Mouse (Mus musculus) stomach, postnatal 0 days (tissue): Measurements from ENCODE around the gene Cpne5. TPM values are rescaled to one million over a fixed set of nuclear protein-coding genes. Genes with fewer than 3 reads are reported as not detected.
"Not testable (repeated sequence)": the region's sequence is repeated elsewhere in the genome, so short reads cannot be mapped to it uniquely, and the experiment has no call there.

Experiments used
- ATAC-seq: fragments of 200-750 bp; cut with Nextera tagmentation; 2 replicates; pipeline ENCODE4 v1.8.0; 2017; ENCODE audit not compliant: low FRiP score, low TSS enrichment
- DNase-seq: peaks from one replicate; pipeline ENCODE4 v3.0.0-alpha.2; 2016; ENCODE audit warnings: low spot score
- H3K27ac ChIP-seq: fragments of 300-500 bp; sonication (generic); replicated peaks from 2 replicates; pipeline ENCODE4 v1.5.1; 2014; ENCODE audit warnings: mild to moderate bottlenecking, control low read depth
- H3K27me3 ChIP-seq: fragments of 300-500 bp; sonication (generic); 2 replicates; pipeline ENCODE4 v1.6.1; 2014; ENCODE audit warnings: low read length; ENCODE audit not compliant: control insufficient read depth, insufficient read depth
- H3K36me3 ChIP-seq: fragments of 300-500 bp; sonication (generic); 2 replicates; pipeline ENCODE4 v1.6.1; 2014; ENCODE audit warnings: low read length, mixed read lengths; ENCODE audit not compliant: control insufficient read depth, insufficient read depth
- H3K4me1 ChIP-seq: fragments of 300-500 bp; sonication (generic); replicated peaks from 2 replicates; pipeline ENCODE4 v1.6.1; 2014; ENCODE audit warnings: antibody characterized with exemption; ENCODE audit not compliant: control insufficient read depth, insufficient read depth
- H3K4me2 ChIP-seq: fragments of 300-500 bp; sonication (generic); replicated peaks from 2 replicates; pipeline ENCODE4 v1.6.1; 2014; ENCODE audit warnings: low read depth, mild to moderate bottlenecking, control low read depth, moderate library complexity
- H3K4me3 ChIP-seq: fragments of 300-500 bp; sonication (generic); 2 replicates; pipeline ENCODE4 v1.5.1; 2014; ENCODE audit warnings: low read depth, low read length, control low read depth
- H3K9ac ChIP-seq: fragments of 300-500 bp; sonication (generic); 2 replicates; pipeline ENCODE4 v1.6.1; 2014; ENCODE audit warnings: mild to moderate bottlenecking, low read length, control low read depth, mixed read lengths
- H3K9me3 ChIP-seq: fragments of 300-500 bp; sonication (generic); 2 replicates; pipeline ENCODE4 v1.6.1; 2016; ENCODE audit warnings: low read length; ENCODE audit not compliant: control insufficient read depth
- CTCF ChIP-seq: IDR thresholded peaks from 2 replicates; pipeline ENCODE4 v1.5.1; 2016; ENCODE audit warnings: antibody characterized with exemption, low read depth, mild to moderate bottlenecking, moderate library complexity
- EP300 ChIP-seq: optimal IDR thresholded peaks from 2 replicates; pipeline ENCODE3; 2016; ENCODE audit warnings: antibody characterized with exemption
- WGBS: fragments of 180-500 bp; shearing (Covaris S2); extraction: QIAGEN DNeasy Blood & Tissue Kit; methylation state at CpG from one replicate; pipeline ENCODE4 v1.1.7; 2014; 5-methylcytosine and 5-hydroxymethylcytosine counted together
- polyA plus RNA-seq: library from polyadenylated mRNA; unstranded; fragments of >200 nt; fragmentation: Nextera tagmentation; extraction: Ambion mirVana; gene quantifications from 2 replicates; pipeline ENCODE4 v1.2.1, GENCODE M21; 2015

The Cpne5 gene
- polyA plus RNA-seq, 1 experiment from 2014 or later: 4.8 TPM

- no peaks in the 10 kb centered on the region for H3K4me1 ChIP-seq
Measured at GRCm38 (mm10) chr17:29253684-29254083, 15.7 kb upstream of the Cpne5 start.

DNA sequence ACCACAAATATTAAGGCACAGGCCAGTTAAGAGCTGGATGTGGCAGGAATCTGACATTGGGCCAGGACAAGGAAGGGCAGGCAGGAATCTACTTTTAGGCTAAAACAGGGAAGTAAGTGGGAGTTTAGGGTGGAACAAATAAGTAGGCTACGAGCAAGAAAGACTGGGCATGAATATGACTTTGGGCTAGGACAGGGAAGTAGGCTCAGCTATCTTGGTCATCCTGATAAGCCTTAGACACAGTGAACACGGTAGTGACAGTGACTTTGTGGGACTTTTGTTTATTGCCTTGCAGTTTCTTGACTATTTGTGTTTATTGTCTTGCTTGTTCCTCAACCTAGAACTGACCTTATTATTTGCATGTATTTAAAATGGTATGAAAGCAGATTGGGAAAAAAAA lies 15.3 kb upstream of the Cpne5 start:
- TF ChIP-seq CTCF (no peak), EP300 (no peak)

More at GRCm38 (mm10) chr17:29253684-29254083, 15.7 kb upstream of the Cpne5 start:
- Histone ChIP-seq H3K4me2 (no peak overlapping the region), H3K27me3 (no peaks in the 10 kb centered on the region), H3K4me3 (no peak overlapping the region), H3K9me3 (no peaks in the 10 kb centered on the region), H3K27ac (no peak overlapping the region), H3K36me3 (peaks cover 9% of the 10 kb centered on the region; the same call in 1 of the 2 replicates), H3K9ac (no peak overlapping the region)
- no peak for DNase-seq
- no peak for TF ChIP-seq EP300
- TF ChIP-seq CTCF: no peak
- 71% methylated on average over 9 of the region's 9 CpGs for WGBS
- ATAC-seq: no peak

GRCm38 (mm10) chr17:29251608-29252390 lies 13.8 kb upstream of the Cpne5 start:
- Histone ChIP-seq H3K9me3 (no peaks in the 10 kb centered on the region), H3K4me2 (no peak overlapping the region), H3K27ac (peak overlapping the region; percentile 45; the same call in 1 of the 2 replicates), H3K4me3 (no peak overlapping the region), H3K9ac (no peak overlapping the region), H3K4me1 (no peaks in the 10 kb centered on the region), H3K36me3 (peaks cover 9% of the 10 kb centered on the region; the same call in 1 of the 2 replicates), H3K27me3 (no peaks in the 10 kb centered on the region)
- TF ChIP-seq EP300: no peak
- ATAC-seq: peak; percentile 31; the same call in 1 of the 2 replicates
- DNase-seq: peak; percentile 86
- 64% methylated on average over 15 of the region's 15 CpGs for WGBS

More for the DNA sequence above, 15.3 kb upstream of the Cpne5 start:
- Histone ChIP-seq H3K4me2 (no peak overlapping the region), H3K9ac (no peak overlapping the region), H3K4me1 (no peaks in the 10 kb centered on the region), H3K36me3 (peaks cover 9% of the 10 kb centered on the region; the same call in 1 of the 2 replicates), H3K27ac (no peak overlapping the region), H3K4me3 (no peak overlapping the region), H3K9me3 (no peaks in the 10 kb centered on the region), H3K27me3 (no peaks in the 10 kb centered on the region)
- 83% methylated on average over 2 of the region's 2 CpGs for WGBS
- DNase-seq (no peak), ATAC-seq (no peak)

DNA sequence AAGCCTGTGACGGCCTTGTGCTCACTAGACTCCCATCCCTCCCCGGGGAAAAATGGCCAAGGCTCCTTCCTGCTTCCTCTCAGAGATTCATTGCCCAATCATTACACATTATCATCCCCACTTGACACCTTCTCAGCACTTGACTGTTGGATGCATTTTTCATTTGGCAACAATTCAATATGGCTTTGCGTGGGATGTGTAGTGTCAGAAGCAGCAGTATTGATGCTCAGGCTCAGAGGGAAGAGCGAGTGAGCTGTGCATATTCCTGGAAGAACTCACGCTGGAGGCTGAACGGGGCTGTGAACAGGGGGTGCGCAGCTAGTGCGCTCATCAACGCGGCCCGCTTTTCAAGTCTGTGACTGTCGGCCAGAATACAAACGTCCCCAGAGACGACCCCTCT lies 13.0 kb upstream of the Cpne5 start:
- H3K4me1 ChIP-seq, H3K9me3 ChIP-seq, H3K27ac ChIP-seq, H3K36me3 ChIP-seq, H3K4me2 ChIP-seq, H3K9ac ChIP-seq, H3K4me3 ChIP-seq, H3K27me3 ChIP-seq, DNase-seq, ATAC-seq: not testable (repeated sequence)
- WGBS: 80% methylated on average over 14 of the region's 14 CpGs

DNA sequence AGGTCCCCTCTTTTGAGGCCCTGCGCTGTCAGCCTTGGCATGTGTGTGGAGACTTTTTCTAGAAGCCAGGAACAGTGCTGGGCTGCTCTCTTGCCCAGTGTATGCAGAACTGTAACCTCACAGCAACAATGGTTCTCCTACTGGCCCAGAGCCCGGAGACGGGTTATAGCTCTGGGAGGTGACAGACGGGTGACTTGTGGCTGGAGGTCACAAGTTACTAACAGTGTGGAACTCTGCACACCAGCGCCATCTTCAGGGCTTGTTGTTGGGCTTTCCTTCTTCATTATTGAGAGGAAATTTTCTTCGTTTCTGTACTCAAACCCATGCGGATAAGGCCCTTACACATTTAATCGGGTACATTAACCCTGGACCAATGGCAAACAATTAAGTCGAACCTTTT lies 11.5 kb upstream of the Cpne5 start:
- peak; percentile 68 for DNase-seq

DNA sequence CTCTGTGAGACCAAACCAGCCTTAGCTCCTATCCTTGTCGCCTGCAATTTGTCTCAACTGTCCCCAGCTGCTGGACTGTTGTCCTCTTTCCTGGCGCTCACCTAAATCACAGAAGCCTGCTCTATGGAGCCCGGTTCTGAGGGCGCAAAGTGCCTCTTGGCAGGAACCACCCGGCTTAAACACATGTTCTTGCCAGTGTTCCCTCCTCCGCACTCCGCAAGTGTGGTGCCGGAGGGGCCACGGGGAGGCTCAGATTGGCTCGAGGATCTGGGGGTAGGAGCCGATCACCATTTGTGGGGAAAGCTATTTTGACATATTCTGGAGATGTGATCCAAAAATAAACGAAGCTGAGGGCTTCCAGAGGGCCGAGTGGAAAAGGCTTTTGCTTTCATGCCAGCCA lies 9.9 kb upstream of the Cpne5 start:
- no peak for TF ChIP-seq EP300
- TF ChIP-seq CTCF: no peak
- H3K4me1 ChIP-seq: no peaks in the 10 kb centered on the region
- no peak overlapping the region for H3K9ac ChIP-seq
- H3K4me3 ChIP-seq: no peak overlapping the region
- H3K36me3 ChIP-seq: peaks cover 5% of the 10 kb centered on the region; the same call in 1 of the 2 replicates
- no peak for ATAC-seq
- WGBS: 54% methylated on average over 13 of the region's 13 CpGs
- no peaks in the 10 kb centered on the region for H3K9me3 ChIP-seq
- no peak for DNase-seq
- no peak overlapping the region for H3K4me2 ChIP-seq
- no peaks in the 10 kb centered on the region for H3K27me3 ChIP-seq
- no peak overlapping the region for H3K27ac ChIP-seq

More for the DNA sequence above, 11.5 kb upstream of the Cpne5 start:
- H3K4me2 ChIP-seq: no peak overlapping the region
- no peak for ATAC-seq
- no peak overlapping the region for H3K9ac ChIP-seq
- no peaks in the 10 kb centered on the region for H3K27me3 ChIP-seq
- WGBS: 55% methylated on average over 9 of the region's 9 CpGs
- H3K36me3 ChIP-seq: peaks cover 9% of the 10 kb centered on the region; the same call in 1 of the 2 replicates
- no peak overlapping the region for H3K4me3 ChIP-seq
- TF ChIP-seq CTCF (peak; percentile 69), EP300 (no peak)
- H3K4me1 ChIP-seq: no peaks in the 10 kb centered on the region
- H3K27ac ChIP-seq: no peak overlapping the region
- H3K9me3 ChIP-seq: no peaks in the 10 kb centered on the region
